Mouse (Mus musculus): ENCODE measurements at regions not wholly inside any gene's neighbourhood (a gene's known extent, or its start where the extent isn't known, plus 50 kb on each side); places are given as distances from the start of the nearest gene placed in this dataset.
"Not testable (repeated sequence)": the region's sequence is repeated elsewhere in the genome, so short reads cannot be mapped to it uniquely, and the experiment has no call there.

GRCm38 (mm10) chr8:112257922-112258475, 243.2 kb upstream of the Gm6793 start:
- Histone ChIP-seq H3K36me3 (replicated peaks; ENCODE audit: control insufficient read depth, insufficient read depth, low read length) (no peaks in the 10 kb centered on the region), H3K4me2 (ENCODE audit: low read depth, low read length) (peak overlapping the region; percentile 6; the same call in 1 of the 2 replicates), H3K4me3 (ENCODE audit: low read depth, low read length) (no peak overlapping the region), H3K27ac (ENCODE audit: low read depth) (no peak overlapping the region), H3K4me1 (ENCODE audit: control insufficient read depth, insufficient read depth) (no peaks in the 10 kb centered on the region), H3K27me3 (ENCODE audit: control insufficient read depth, insufficient read depth, low read length) (no peaks in the 10 kb centered on the region), H3K9ac (replicated peaks; ENCODE audit: low read depth, low read length) (no peak overlapping the region), H3K9me3 (replicated peaks; ENCODE audit: control insufficient read depth, low read length) (no peaks in the 10 kb centered on the region)
- DNase-seq (ENCODE audit: low spot score) (no peak), ATAC-seq (ENCODE audit: insufficient read depth, low read depth) (no peak)
- 53% methylated on average over 13 of the region's 13 CpGs for WGBS
- no peak for TF ChIP-seq EP300 (IDR thresholded peaks at IDR 0.05; ENCODE audit: low read depth)
- no peak for TF ChIP-seq CTCF (IDR thresholded peaks at IDR 0.05; ENCODE audit: low read depth)

DNA sequence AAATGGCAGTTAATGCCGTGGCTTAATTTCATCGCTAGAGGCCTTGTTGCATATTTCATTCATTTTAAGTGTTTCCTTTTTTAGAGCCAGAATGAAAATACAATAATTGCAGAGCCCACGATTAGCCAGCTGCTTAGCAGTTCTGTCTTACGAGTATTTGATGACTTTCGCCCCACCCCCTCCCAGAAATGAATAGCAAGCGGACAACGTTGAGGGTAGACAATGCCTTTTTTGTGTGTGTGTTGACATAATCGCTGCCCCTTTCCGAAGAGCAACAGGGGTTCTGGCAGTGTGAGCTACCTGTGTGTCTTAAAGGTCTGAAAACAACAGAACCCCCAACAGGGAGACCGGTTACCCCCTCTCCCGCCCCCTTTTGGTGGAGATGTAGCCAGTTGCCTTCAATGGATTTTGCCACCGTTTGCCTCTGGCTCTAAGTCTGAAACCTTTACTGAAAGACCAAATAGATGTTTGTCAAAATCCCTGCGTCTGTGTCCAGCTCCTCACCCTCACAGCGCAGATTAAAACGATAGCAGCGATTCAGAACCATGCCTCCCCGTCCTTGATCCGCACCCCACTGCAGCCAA, 242.6 kb upstream of the Gm6793 start:
- no peaks in the 10 kb centered on the region for H3K36me3 ChIP-seq (replicated peaks; ENCODE audit: control insufficient read depth, insufficient read depth, low read length)
- H3K4me3 ChIP-seq (ENCODE audit: low read depth, low read length) = no peak overlapping the region
- 23% methylated on average over 18 of the region's 18 CpGs for WGBS
- peak overlapping the region; percentile 6; the same call in 1 of the 2 replicates for H3K4me2 ChIP-seq (ENCODE audit: low read depth, low read length)
- no peaks in the 10 kb centered on the region for H3K27me3 ChIP-seq (ENCODE audit: control insufficient read depth, insufficient read depth, low read length)
- DNase-seq (ENCODE audit: low spot score) (no peak), ATAC-seq (ENCODE audit: insufficient read depth, low read depth) (no peak)
- TF ChIP-seq CTCF (IDR thresholded peaks at IDR 0.05; ENCODE audit: low read depth) (no peak), EP300 (IDR thresholded peaks at IDR 0.05; ENCODE audit: low read depth) (no peak)
- no peak overlapping the region for H3K9ac ChIP-seq (replicated peaks; ENCODE audit: low read depth, low read length)
- no peaks in the 10 kb centered on the region for H3K9me3 ChIP-seq (replicated peaks; ENCODE audit: control insufficient read depth, low read length)
- no peaks in the 10 kb centered on the region for H3K4me1 ChIP-seq (ENCODE audit: control insufficient read depth, insufficient read depth)
- no peak overlapping the region for H3K27ac ChIP-seq (ENCODE audit: low read depth)

DNA sequence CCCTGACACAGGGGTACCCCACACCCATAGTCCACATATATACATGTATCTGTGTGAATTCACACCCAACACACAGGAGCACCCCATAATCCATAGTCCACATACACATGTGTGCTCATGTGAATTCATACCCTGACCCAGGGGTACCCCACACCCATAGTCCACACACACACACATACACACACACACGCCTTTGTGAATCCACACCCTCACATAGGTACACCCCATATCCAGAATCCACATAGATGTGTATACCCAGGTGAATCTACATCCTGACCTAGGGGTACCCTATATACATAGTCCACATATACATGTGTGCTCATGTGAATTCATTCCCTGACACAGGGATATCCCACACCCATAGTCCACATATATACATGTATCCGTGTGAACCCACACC, 231.8 kb upstream of the Gm6793 start:
- ATAC-seq (ENCODE audit: insufficient read depth, low read depth); H3K9ac ChIP-seq (replicated peaks; ENCODE audit: low read depth, low read length); H3K4me2 ChIP-seq (ENCODE audit: low read depth, low read length); H3K27me3 ChIP-seq (ENCODE audit: control insufficient read depth, insufficient read depth, low read length); H3K4me1 ChIP-seq (ENCODE audit: control insufficient read depth, insufficient read depth); H3K27ac ChIP-seq (ENCODE audit: low read depth); DNase-seq (ENCODE audit: low spot score); H3K9me3 ChIP-seq (replicated peaks; ENCODE audit: control insufficient read depth, low read length); H3K36me3 ChIP-seq (replicated peaks; ENCODE audit: control insufficient read depth, insufficient read depth, low read length); H3K4me3 ChIP-seq (ENCODE audit: low read depth, low read length): not testable (repeated sequence)
- WGBS = 86% methylated on average over 2 of the region's 2 CpGs

- no peaks in the 10 kb centered on the region for H3K4me1 ChIP-seq (ENCODE audit: control insufficient read depth, insufficient read depth)
- H3K9me3 ChIP-seq (replicated peaks; ENCODE audit: control insufficient read depth, low read length) = no peaks in the 10 kb centered on the region
- H3K4me2 ChIP-seq (ENCODE audit: low read depth, low read length) = no peak overlapping the region
- no peak overlapping the region for H3K27ac ChIP-seq (ENCODE audit: low read depth)
- H3K9ac ChIP-seq (replicated peaks; ENCODE audit: low read depth, low read length) = no peak overlapping the region
- TF ChIP-seq CTCF (IDR thresholded peaks at IDR 0.05; ENCODE audit: low read depth) (no peak), EP300 (IDR thresholded peaks at IDR 0.05; ENCODE audit: low read depth) (no peak)
- H3K27me3 ChIP-seq (ENCODE audit: control insufficient read depth, insufficient read depth, low read length) = no peaks in the 10 kb centered on the region
- no peak for DNase-seq (ENCODE audit: low spot score)
- WGBS = 55% methylated on average over 9 of the region's 9 CpGs
- ATAC-seq (ENCODE audit: insufficient read depth, low read depth) = no peak
- no peak overlapping the region for H3K4me3 ChIP-seq (ENCODE audit: low read depth, low read length)
- H3K36me3 ChIP-seq (replicated peaks; ENCODE audit: control insufficient read depth, insufficient read depth, low read length) = no peaks in the 10 kb centered on the region
Observed at GRCm38 (mm10) chr8:112238681-112239080, 223.8 kb upstream of the Gm6793 start.

- not testable (repeated sequence) for H3K9ac ChIP-seq (replicated peaks; ENCODE audit: low read depth, low read length); ATAC-seq (ENCODE audit: insufficient read depth, low read depth); H3K36me3 ChIP-seq (replicated peaks; ENCODE audit: control insufficient read depth, insufficient read depth, low read length); H3K27me3 ChIP-seq (ENCODE audit: control insufficient read depth, insufficient read depth, low read length); H3K4me1 ChIP-seq (ENCODE audit: control insufficient read depth, insufficient read depth); DNase-seq (ENCODE audit: low spot score); H3K4me3 ChIP-seq (ENCODE audit: low read depth, low read length); H3K27ac ChIP-seq (ENCODE audit: low read depth); H3K9me3 ChIP-seq (replicated peaks; ENCODE audit: control insufficient read depth, low read length); H3K4me2 ChIP-seq (ENCODE audit: low read depth, low read length)
- 90% methylated on average over 19 of the region's 19 CpGs for WGBS
Observed at GRCm38 (mm10) chr8:112236751-112237150, 221.9 kb upstream of the Gm6793 start.

DNA sequence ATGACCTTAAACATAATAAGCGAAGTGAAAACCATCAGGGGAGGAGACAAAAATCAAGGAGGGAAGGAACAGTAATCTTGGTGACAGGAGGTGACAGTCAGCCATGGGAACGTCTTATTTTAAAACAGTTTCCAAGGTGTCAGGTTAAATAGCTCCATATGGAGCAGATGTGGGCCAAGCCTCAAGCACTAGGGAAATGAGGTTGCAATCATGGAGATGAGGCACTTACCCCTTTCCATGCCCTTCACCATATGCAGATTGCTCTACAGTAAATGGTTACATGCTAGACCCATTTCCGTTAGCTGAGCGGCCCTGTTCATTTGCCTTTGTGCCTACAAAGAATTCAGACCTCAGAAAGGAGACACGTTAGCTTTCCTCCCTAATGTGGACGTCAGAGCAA, 204.8 kb upstream of the Gm6793 start:
- Histone ChIP-seq H3K36me3 (replicated peaks; ENCODE audit: control insufficient read depth, insufficient read depth, low read length) (no peaks in the 10 kb centered on the region), H3K9ac (replicated peaks; ENCODE audit: low read depth, low read length) (no peak overlapping the region), H3K4me1 (ENCODE audit: control insufficient read depth, insufficient read depth) (no peaks in the 10 kb centered on the region), H3K27me3 (ENCODE audit: control insufficient read depth, insufficient read depth, low read length) (no peaks in the 10 kb centered on the region), H3K9me3 (replicated peaks; ENCODE audit: control insufficient read depth, low read length) (no peaks in the 10 kb centered on the region), H3K4me2 (ENCODE audit: low read depth, low read length) (no peak overlapping the region), H3K4me3 (ENCODE audit: low read depth, low read length) (no peak overlapping the region), H3K27ac (ENCODE audit: low read depth) (no peak overlapping the region)
- ATAC-seq (ENCODE audit: insufficient read depth, low read depth) (no peak), DNase-seq (ENCODE audit: low spot score) (no peak)
- no peak for TF ChIP-seq EP300 (IDR thresholded peaks at IDR 0.05; ENCODE audit: low read depth)
- TF ChIP-seq CTCF (IDR thresholded peaks at IDR 0.05; ENCODE audit: low read depth) = no peak
- 68% methylated on average over 6 of the region's 6 CpGs for WGBS
